Mouse (Mus musculus): ENCODE data around the gene Rnf213.

DNA sequence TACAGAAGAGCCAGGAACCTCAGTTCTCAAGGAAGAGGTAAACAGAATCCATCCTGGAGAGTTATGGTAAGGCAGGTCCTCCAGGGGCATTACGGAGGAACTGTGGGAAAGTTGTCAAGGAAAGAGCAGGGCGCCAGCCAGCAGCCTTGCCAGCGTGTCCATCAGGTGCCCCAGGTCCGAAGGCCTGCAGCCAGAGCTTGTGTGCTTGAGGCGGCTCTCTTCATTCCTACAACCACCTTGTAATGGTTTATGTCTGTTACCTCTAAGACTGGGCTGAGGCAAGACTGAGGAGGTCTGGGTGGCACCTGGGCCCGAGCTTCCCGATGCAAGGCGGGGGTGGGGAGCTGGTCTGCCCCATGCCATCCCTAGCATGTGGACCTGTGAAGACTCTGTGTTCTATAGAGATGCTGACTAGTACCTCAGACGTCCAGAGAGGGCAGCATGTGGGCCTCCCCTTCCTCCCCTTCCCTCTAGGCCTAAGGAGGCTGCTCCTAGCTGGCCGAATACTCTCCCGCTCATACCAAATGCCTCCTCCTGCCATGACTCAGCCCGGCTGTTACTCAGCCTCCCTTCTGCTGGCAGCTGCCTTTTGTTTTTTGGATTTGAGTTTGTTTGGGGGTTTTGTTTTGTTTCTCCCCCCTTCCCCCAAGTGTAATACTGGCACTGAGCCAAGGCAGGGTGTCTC lies 123.9 kb downstream of the Rnf213 start:
- TF ChIP-seq CTCF (IDR thresholded peaks at IDR 0.05; ENCODE audit: extremely low read depth, insufficient read length, insufficient replicate concordance, low read depth, low read length) (no peak), POLR2A (IDR thresholded peaks at IDR 0.05; ENCODE audit: low read depth, low read length) (no peak)

Data from small intestine, adult 2 months (tissue).